ENCODE assay signal across 13 mouse cellular contexts in genomic region chr1:148051876-148052275, GRCm38 (mm10).
"Had no signal": no experiment of that assay in that cellular context is flagged by ENCODE, and none has a peak within 500 bp of the region (broad histone marks: within the 10 kb centered on the region; RNA-seq: fewer than 3 reads in every experiment).

No protein-coding gene starts in this region.

- H3K4me2 ChIP-seq: lung, embryonic 14.5 days; midbrain, embryonic 13.5 days; midbrain, embryonic 15.5 days; neural tube, embryonic 12.5 days; stomach, embryonic 15.5 days had no signal

- H3K4me3 ChIP-seq: midbrain, embryonic 10.5 days; midbrain, embryonic 13.5 days; midbrain, embryonic 15.5 days; neural tube, embryonic 12.5 days; stomach, embryonic 15.5 days had no signal

- ATAC-seq: midbrain, embryonic 13.5 days; midbrain, embryonic 15.5 days had no signal

- DNase-seq: lung, adult 18-20 months; lung, embryonic 14.5 days; lung, postnatal 10 days; lung, postnatal 4 days; thymus, adult 18-20 months; thymus, postnatal 14 days; thymus, postnatal 36 days had no signal

- H3K27ac ChIP-seq: midbrain, embryonic 10.5 days; midbrain, embryonic 13.5 days; midbrain, embryonic 15.5 days; neural tube, embryonic 12.5 days; stomach, embryonic 15.5 days; stomach, postnatal 0 days had no signal

- H3K36me3 ChIP-seq: midbrain, embryonic 10.5 days; midbrain, embryonic 13.5 days; midbrain, embryonic 15.5 days; neural tube, embryonic 12.5 days; stomach, embryonic 15.5 days had no signal

- H3K4me1 ChIP-seq: midbrain, embryonic 10.5 days; midbrain, embryonic 13.5 days; midbrain, embryonic 15.5 days; neural tube, embryonic 12.5 days; stomach, embryonic 15.5 days had no signal

- H3K9ac ChIP-seq: lung, embryonic 14.5 days; midbrain, embryonic 13.5 days; midbrain, embryonic 15.5 days; neural tube, embryonic 12.5 days; stomach, embryonic 15.5 days had no signal

- H3K27me3 ChIP-seq: midbrain, embryonic 13.5 days; midbrain, embryonic 15.5 days; neural tube, embryonic 12.5 days; stomach, embryonic 15.5 days had no signal

- H3K9me3 ChIP-seq: midbrain, embryonic 10.5 days; midbrain, embryonic 13.5 days; midbrain, embryonic 15.5 days; neural tube, embryonic 12.5 days; stomach, embryonic 15.5 days had no signal
